Mouse (Mus musculus) ES-Bruce4 (cell line): ENCODE measurements at regions not wholly inside any gene's neighbourhood (a gene's known extent, or its start where the extent isn't known, plus 50 kb on each side); places are given as distances from the start of the nearest gene placed in this dataset.

ENCODE experiments used
- H3K27ac ChIP-seq: 2 replicates; pipeline ENCODE4 v1.5.1; 2012; ENCODE audit warnings: low read length, inconsistent platforms; ENCODE audit not compliant: insufficient read depth
- H3K27me3 ChIP-seq: 2 replicates; pipeline ENCODE4 v1.6.1; 2012; ENCODE audit warnings: mild to moderate bottlenecking, low read length, inconsistent platforms; ENCODE audit not compliant: control insufficient read depth, poor library complexity, insufficient read depth, severe bottlenecking
- H3K36me3 ChIP-seq: 2 replicates; pipeline ENCODE4 v1.6.1; 2012; ENCODE audit warnings: inconsistent platforms, mild to moderate bottlenecking, low read length, moderate library complexity; ENCODE audit not compliant: control insufficient read depth, poor library complexity, insufficient read depth, severe bottlenecking
- H3K4me1 ChIP-seq: one replicate; pipeline ENCODE4 v1.8.1; 2011; ENCODE audit warnings: low read length; ENCODE audit not compliant: control insufficient read depth, insufficient read depth
- H3K4me3 ChIP-seq: 2 replicates; pipeline ENCODE4 v1.5.1; 2011; ENCODE audit warnings: low read depth, mild to moderate bottlenecking, low read length
- H3K9ac ChIP-seq: 2 replicates; pipeline ENCODE4 v1.6.1; 2012; ENCODE audit warnings: low read depth, mild to moderate bottlenecking, inconsistent platforms; ENCODE audit not compliant: poor library complexity, severe bottlenecking
- H3K9me3 ChIP-seq: replicated peaks from 2 replicates; pipeline ENCODE4 v1.6.1; 2012; ENCODE audit warnings: mild to moderate bottlenecking, low read length, inconsistent platforms; ENCODE audit not compliant: control insufficient read depth, poor library complexity, insufficient read depth, severe bottlenecking
- CTCF ChIP-seq: IDR thresholded peaks from one replicate; pipeline ENCODE4 v1.8.1; 2011; ENCODE audit warnings: low read depth, low read length
- EP300 ChIP-seq: IDR thresholded peaks from 2 replicates; pipeline ENCODE4 v1.6.1; 2011; ENCODE audit warnings: low read depth, low read length; ENCODE audit not compliant: insufficient read depth
- POLR2A ChIP-seq: IDR thresholded peaks from one replicate; pipeline ENCODE4 v1.8.1; 2011; ENCODE audit warnings: low read length; ENCODE audit not compliant: insufficient read depth

DNA sequence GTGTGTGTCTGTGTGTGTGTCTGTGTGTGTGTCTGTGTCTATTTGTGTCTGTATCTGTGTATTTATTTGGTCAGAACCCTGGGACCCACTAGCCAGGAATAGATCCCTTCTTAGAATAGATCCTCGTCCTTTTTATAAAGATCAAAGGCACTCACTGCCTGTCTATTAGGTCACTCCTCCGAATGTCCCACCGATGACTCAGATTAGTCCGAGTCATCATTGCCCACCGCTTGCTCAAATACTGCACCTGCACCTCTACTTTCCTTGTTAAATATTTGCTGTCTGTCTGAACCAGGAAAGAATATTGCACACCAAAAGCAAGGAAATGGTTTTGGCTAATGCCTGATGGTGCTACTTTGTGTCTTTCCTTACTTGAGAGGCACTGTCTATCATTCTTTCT is 112.7 kb downstream of the Mreg start:
- Histone ChIP-seq H3K27ac (no peak overlapping the region), H3K4me1 (no peaks in the 10 kb centered on the region)
- TF ChIP-seq EP300: no peak
- TF ChIP-seq POLR2A: no peak
- TF ChIP-seq CTCF: no peak

GRCm38 (mm10) chr1:72091344-72091743 is 120.8 kb downstream of the Mreg start:
- no peaks in the 10 kb centered on the region; the same call in 1 of the 2 replicates for H3K9me3 ChIP-seq
- H3K4me1 ChIP-seq: no peaks in the 10 kb centered on the region
- TF ChIP-seq POLR2A (no peak), CTCF (no peak), EP300 (no peak)
- no peak overlapping the region for H3K27ac ChIP-seq
- peaks cover 1% of the 10 kb centered on the region; the same call in 1 of the 2 replicates for H3K27me3 ChIP-seq
- H3K9ac ChIP-seq: no peak overlapping the region
- H3K36me3 ChIP-seq: no peaks in the 10 kb centered on the region
- H3K4me3 ChIP-seq: no peak overlapping the region

More for the DNA sequence above, 112.7 kb downstream of the Mreg start:
- Histone ChIP-seq H3K9ac (no peak overlapping the region), H3K27me3 (no peaks in the 10 kb centered on the region), H3K36me3 (no peaks in the 10 kb centered on the region), H3K9me3 (no peaks in the 10 kb centered on the region), H3K4me3 (no peak overlapping the region)

DNA sequence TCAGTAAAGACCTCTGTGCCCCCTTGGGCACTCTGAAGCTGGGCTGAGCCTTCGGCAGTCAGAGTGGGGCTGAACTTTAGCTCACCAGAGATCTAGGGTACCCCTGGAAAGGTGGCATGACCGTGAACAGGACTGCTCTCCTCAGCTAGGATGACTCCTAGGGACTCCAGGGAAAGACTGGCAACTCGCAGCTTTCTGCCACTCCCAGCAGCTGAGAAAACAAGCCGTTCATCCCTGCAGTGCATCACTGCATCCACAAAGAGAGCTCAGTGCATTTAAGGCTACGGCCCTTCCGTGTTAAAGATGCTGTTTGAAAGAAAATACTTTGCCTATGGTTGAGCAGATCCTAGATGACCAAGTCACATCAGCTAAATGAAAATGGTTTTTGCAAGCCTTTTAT is 126.4 kb downstream of the Mreg start:
- no peak for TF ChIP-seq EP300
- no peak for TF ChIP-seq CTCF
- no peak for TF ChIP-seq POLR2A
- H3K9ac ChIP-seq: no peak overlapping the region
- H3K9me3 ChIP-seq: no peaks in the 10 kb centered on the region
- H3K27me3 ChIP-seq: peaks cover 1% of the 10 kb centered on the region; the same call in 1 of the 2 replicates
- H3K36me3 ChIP-seq: no peaks in the 10 kb centered on the region
- H3K4me1 ChIP-seq: no peaks in the 10 kb centered on the region
- no peak overlapping the region for H3K4me3 ChIP-seq
- no peak overlapping the region for H3K27ac ChIP-seq

DNA sequence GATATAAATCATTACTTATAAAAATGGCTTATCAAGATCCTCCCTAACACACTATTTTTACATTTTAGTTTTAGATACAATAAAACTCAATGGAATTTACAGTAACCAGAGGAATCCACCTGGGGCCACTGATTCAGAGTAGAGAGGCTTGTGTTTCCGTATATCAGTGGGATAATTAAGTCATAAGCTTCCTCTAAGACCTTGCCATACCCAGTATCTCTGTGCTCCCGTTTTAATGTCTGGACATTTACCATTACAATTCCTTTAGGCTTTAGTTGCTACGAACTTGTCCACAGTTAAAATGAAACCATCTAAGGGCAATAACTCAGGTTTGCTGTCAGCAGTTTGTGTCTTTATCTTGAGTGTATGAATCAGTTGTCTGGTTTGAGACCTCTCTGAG is 127.9 kb downstream of the Mreg start:
- H3K27me3 ChIP-seq: no peaks in the 10 kb centered on the region
- no peak overlapping the region for H3K27ac ChIP-seq
- no peak overlapping the region for H3K9ac ChIP-seq
- no peaks in the 10 kb centered on the region for H3K4me1 ChIP-seq
- no peaks in the 10 kb centered on the region for H3K36me3 ChIP-seq
- no peak overlapping the region for H3K4me3 ChIP-seq
- H3K9me3 ChIP-seq: no peaks in the 10 kb centered on the region
- TF ChIP-seq CTCF (no peak), POLR2A (no peak), EP300 (no peak)

GRCm38 (mm10) chr1:72082366-72082765 is 129.7 kb downstream of the Mreg start:
- TF ChIP-seq CTCF: no peak
- no peak for TF ChIP-seq EP300
- TF ChIP-seq POLR2A: no peak
- no peak overlapping the region for H3K4me3 ChIP-seq
- no peaks in the 10 kb centered on the region for H3K4me1 ChIP-seq
- H3K9me3 ChIP-seq: no peaks in the 10 kb centered on the region
- H3K27me3 ChIP-seq: no peaks in the 10 kb centered on the region
- no peak overlapping the region for H3K27ac ChIP-seq
- no peak overlapping the region for H3K9ac ChIP-seq
- H3K36me3 ChIP-seq: no peaks in the 10 kb centered on the region

DNA sequence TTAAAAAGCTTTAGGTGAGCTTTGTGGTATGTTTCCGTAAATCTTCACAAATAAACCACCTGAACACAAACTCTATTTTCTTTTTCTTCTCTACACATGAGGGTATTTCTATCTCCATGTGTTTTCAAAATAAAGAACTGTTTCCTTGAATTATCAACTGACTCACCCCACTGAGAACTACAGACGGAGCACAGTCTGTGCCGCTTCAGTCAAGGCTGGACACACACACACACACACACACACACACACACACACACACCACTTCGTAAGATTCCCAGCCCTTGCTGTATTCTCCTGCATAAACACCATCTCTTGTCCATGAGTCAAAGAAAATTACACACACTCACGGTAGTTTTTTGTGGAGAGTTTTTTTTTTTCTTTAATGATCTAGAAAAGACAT is 130.3 kb downstream of the Mreg start:
- TF ChIP-seq POLR2A: no peak
- TF ChIP-seq CTCF: no peak
- TF ChIP-seq EP300: no peak
- Histone ChIP-seq H3K9ac (no peak overlapping the region), H3K4me3 (no peak overlapping the region), H3K27me3 (no peaks in the 10 kb centered on the region), H3K4me1 (no peaks in the 10 kb centered on the region), H3K9me3 (no peaks in the 10 kb centered on the region), H3K36me3 (no peaks in the 10 kb centered on the region), H3K27ac (no peak overlapping the region)
